Mouse (Mus musculus) layer of hippocampus, adult 18-20 months (tissue): ENCODE measurements around the gene 4931422A03Rik. TPM values are rescaled to one million over a fixed set of nuclear protein-coding genes. Genes with fewer than 3 reads are reported as not detected.

Experiments
- DNase-seq, 2 experiments: peaks; one replicate each; pipeline ENCODE4 v3.0.0; 2022; ENCODE audit warnings: low spot score in 2 of 2
- total RNA-seq, 2 experiments: library from RNA; stranded (reverse); gene quantifications; 2 replicates each; pipeline ENCODE4 v1.2.3; 2021

4931422A03Rik gene
- total RNA-seq, 2 experiments from 2014 or later = not detected

- DNase-seq = no peak
Observed at GRCm38 (mm10) chr2:103937670-103938069, 90.5 kb downstream of the 4931422A03Rik start.

GRCm38 (mm10) chr2:103936666-103937065 is 91.5 kb downstream of the 4931422A03Rik start:
- DNase-seq = no peak

DNA sequence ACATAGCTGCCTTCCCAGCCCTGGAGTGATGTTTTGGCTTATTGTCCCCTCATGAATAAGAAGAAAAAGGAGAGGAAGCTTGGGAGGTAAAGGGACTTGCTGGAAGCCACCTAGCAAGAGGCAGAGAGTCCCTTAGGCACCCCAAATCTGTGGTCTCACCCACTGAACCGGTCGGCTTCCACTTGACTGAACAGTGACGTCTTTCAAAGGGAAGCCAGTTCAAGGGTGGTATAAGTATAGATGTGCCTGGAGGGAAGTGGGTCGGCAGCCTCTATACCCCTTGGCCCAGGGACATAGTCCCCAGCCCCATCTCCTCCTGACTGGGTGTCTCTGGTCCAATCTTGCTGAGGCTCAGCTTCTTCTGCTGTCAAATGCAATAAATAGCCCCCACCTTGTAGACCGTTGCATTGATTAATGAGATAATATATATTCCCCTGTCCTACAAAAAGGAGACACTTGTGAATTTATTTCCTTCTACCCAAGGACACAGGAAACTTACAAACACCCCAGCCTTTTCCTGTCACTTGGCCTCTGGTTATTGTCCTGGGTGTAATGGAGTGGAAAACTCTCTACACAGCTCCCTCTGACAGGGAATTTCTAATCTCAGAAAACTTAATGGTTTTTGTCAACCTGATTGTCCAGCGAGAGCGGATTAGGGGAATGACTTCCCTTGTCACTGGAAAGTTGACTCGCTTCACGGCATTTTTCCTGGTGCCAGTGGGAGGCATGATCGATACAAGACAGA is 92.3 kb downstream of the 4931422A03Rik start:
- no peak for DNase-seq

GRCm38 (mm10) chr2:103934670-103935069 is 93.5 kb downstream of the 4931422A03Rik start:
- no peak for DNase-seq

DNA sequence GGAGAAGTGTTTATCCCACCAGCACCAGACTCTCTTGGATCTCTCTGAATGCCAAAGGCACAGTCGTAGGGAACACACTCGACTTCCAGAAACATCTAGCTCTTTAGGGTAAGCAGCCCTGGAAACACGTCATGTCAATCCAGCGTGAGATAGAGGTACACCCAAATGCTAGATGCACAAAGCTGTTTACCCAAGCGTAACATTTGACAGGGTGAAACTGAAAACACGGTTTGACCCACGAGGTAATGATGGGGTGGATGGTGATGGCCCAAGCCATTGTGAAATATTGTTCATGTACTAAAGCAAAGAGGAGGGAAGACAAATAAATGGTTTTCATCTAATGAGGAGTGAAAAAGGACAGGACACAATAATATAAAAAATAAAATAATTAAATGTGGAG is 93.9 kb downstream of the 4931422A03Rik start:
- no peak for DNase-seq

GRCm38 (mm10) chr2:103932480-103932879 is 95.7 kb downstream of the 4931422A03Rik start:
- DNase-seq = no peak

- no peak for DNase-seq
Observed at GRCm38 (mm10) chr2:103932025-103932424, 96.1 kb downstream of the 4931422A03Rik start.

GRCm38 (mm10) chr2:103931511-103931911 is 96.7 kb downstream of the 4931422A03Rik start:
- no peak for DNase-seq

- peak in 1 of 2 experiments; percentile 19 for DNase-seq
Observed at GRCm38 (mm10) chr2:103930306-103931019, 97.7 kb downstream of the 4931422A03Rik start.

DNA sequence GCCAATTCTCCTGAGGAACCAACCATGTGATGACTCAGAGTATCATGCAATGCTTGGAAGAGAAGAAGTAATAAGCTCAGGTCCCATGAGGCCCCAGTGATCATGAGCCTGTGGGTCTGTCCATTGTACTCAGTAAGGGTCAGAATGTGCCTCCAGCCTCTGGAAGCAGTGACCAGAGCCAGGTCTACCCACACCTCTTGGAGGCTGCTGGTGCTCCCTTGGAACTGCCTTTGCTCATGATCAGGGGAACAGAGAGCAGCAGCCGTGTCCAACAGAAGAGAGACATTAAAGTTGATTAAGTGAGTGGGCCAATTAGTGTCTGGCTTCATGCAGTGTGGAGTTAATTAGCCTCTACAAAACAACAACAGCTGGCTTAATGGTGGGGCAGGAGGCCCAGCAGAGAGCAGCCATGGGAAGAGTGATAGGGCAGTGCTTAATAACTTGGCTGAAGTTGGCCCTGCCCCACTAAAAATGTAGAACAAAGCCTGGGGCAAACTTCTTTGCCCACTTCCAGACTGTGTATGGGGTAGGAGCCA is 100.5 kb downstream of the 4931422A03Rik start:
- DNase-seq = no peak

GRCm38 (mm10) chr2:103926586-103927113 is 101.5 kb downstream of the 4931422A03Rik start:
- no peak for DNase-seq

DNA sequence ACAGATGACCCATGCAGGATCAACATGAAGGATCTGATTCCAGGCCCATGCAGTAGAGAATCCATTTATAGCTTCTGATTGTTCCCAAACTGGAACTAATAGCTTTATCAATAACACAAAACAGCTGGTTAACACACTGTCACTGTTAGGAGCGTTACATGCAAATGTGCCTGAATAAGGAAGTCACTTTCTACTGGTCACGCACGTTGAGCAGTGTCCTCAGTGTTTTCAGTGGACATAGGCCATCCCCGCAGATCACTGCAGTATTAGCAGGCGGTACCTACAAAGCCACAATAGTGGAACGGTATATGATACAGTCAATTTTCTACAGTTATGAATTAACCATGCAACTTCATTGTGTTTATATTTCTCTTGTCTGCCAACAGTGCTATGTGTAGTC is 108.7 kb downstream of the 4931422A03Rik start:
- DNase-seq = no peak

- no peak for DNase-seq
Observed at GRCm38 (mm10) chr2:103918375-103918774, 109.8 kb downstream of the 4931422A03Rik start.

DNA sequence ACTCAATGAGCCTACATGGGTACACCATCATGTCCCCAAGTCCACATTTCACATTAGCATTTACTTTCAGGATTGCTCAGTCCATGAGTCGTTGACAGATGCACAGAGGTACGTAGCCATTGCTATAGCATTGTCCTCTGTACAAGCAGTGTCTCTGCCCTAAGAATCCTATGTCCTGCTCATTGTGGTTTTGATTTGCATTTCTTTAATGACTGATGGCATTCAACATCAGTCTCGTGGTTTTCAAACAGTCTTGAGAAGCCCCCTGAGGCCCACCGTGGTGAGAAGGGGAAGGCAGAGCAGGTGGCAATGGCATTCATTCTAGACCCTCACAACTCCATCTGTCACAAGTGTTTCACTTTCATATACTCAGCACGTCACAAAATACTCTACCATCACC is 110.8 kb downstream of the 4931422A03Rik start:
- no peak for DNase-seq

Other genes with a start within 250 kb of the 4931422A03Rik start
- 100 to 1,000 TPM; 308 to 313 TPM for gene Caprin1, start 230.7 kb downstream of the 4931422A03Rik start, total RNA-seq
- 10 to 100 TPM; 19.0 to 19.8 TPM for gene Lmo2, start 70.4 kb downstream of the 4931422A03Rik start, total RNA-seq
- 10 to 100 TPM; 43.3 to 46.4 TPM for gene Fbxo3, start 640 bp downstream of the 4931422A03Rik start, total RNA-seq
- gene Gm10912, start 37.5 kb upstream of the 4931422A03Rik start, total RNA-seq = under 1 TPM; 0.25 to 0.71 TPM
- gene Gm10799, start 40.2 kb upstream of the 4931422A03Rik start, total RNA-seq = not detected
- gene Cd59b, start 41.5 kb upstream of the 4931422A03Rik start, total RNA-seq = 1 to 10 TPM in 1 of 2 experiments, under 1 TPM in 1; 0.66 to 1.4 TPM
- gene Cd59a, start 67.4 kb upstream of the 4931422A03Rik start, total RNA-seq = 1 to 10 TPM; 3.7 to 5.3 TPM
- gene A930018P22Rik, start 94.4 kb upstream of the 4931422A03Rik start, total RNA-seq = under 1 TPM in 1 of 2 experiments, not detected in 1; 0.40 TPM